In genomic region chr1:157457789-157458188, GRCm38 (mm10) we compare ENCODE assay signal across 11 mouse cellular contexts. TPM values are rescaled to one million over a fixed set of nuclear protein-coding genes. Genes with fewer than 3 reads are reported as not detected.
A peak's percentile ranks its signal among the peaks of the same experiment; 100 is the strongest.
DNase-seq lines count a peak whose midpoint lies in the region; ATAC-seq and TF ChIP-seq lines count a peak whose summit lies in the region.
"Had no signal": no experiment of that assay in that cellular context is flagged by ENCODE, and none has a peak within 500 bp of the region (broad histone marks: within the 10 kb centered on the region; RNA-seq: fewer than 3 reads in every experiment).

No protein-coding gene starts in this region.

- WGBS in hindbrain, embryonic 12.5 days = 55% methylated on average over 3 of the region's 3 CpGs
- WGBS in hindbrain, postnatal 0 days = 60% methylated on average over 3 of the region's 3 CpGs
- 58% methylated on average over 3 of the region's 3 CpGs for WGBS in midbrain, embryonic 10.5 days
- 22% methylated on average over 3 of the region's 3 CpGs for WGBS in midbrain, embryonic 13.5 days
- WGBS in embryonic facial prominence, embryonic 12.5 days = 79% methylated on average over 3 of the region's 3 CpGs
- 80% methylated on average over 3 of the region's 3 CpGs for WGBS in liver, embryonic 13.5 days (ENCODE audit: insufficient replicate concordance)

- DNase-seq in hindbrain, postnatal 0 days (ENCODE audit: low spot score) = no peak
- DNase-seq in midbrain, embryonic 10.5 days (ENCODE audit: low spot score) = no peak
- no peak for DNase-seq in liver, embryonic 13.5 days
- DNase-seq in cerebellum, postnatal 36 days = no peak
- no peak for DNase-seq in frontal cortex, postnatal 25 days (ENCODE audit: low spot score in 2 of 2)
- DNase-seq: cerebellum, adult 8-10 months had no signal

- peak overlapping the region; percentile 59; the same call in 1 of the 2 replicates for H3K4me2 ChIP-seq in hindbrain, embryonic 12.5 days (replicated peaks)
- no peak overlapping the region for H3K4me2 ChIP-seq in hindbrain, postnatal 0 days (ENCODE audit: low read depth, low read length)
- H3K4me2 ChIP-seq in midbrain, embryonic 13.5 days (replicated peaks) = no peak overlapping the region; the same call in 1 of the 2 replicates
- H3K4me2 ChIP-seq in embryonic facial prominence, embryonic 12.5 days (replicated peaks) = peak overlapping the region; percentile 63; the same call in 1 of the 2 replicates
- H3K4me2 ChIP-seq in liver, embryonic 13.5 days = peak overlapping the region; percentile 69

- no peaks in the 10 kb centered on the region for H3K27me3 ChIP-seq in hindbrain, embryonic 12.5 days
- no peaks in the 10 kb centered on the region for H3K27me3 ChIP-seq in hindbrain, postnatal 0 days (ENCODE audit: insufficient read depth, low read length)
- peaks cover 15% of the 10 kb centered on the region for H3K27me3 ChIP-seq in midbrain, embryonic 10.5 days (ENCODE audit: low read depth, poor library complexity, severe bottlenecking)
- no peaks in the 10 kb centered on the region for H3K27me3 ChIP-seq in midbrain, embryonic 13.5 days
- H3K27me3 ChIP-seq in embryonic facial prominence, embryonic 12.5 days = no peaks in the 10 kb centered on the region
- no peaks in the 10 kb centered on the region for H3K27me3 ChIP-seq in liver, embryonic 13.5 days
- H3K27me3 ChIP-seq: heart, embryonic 12.5 days had no signal

- H3K27ac ChIP-seq in hindbrain, embryonic 12.5 days = no peak overlapping the region
- no peak overlapping the region for H3K27ac ChIP-seq in hindbrain, postnatal 0 days
- H3K27ac ChIP-seq in midbrain, embryonic 10.5 days (replicated peaks) = peak overlapping the region; percentile 88
- no peak overlapping the region for H3K27ac ChIP-seq in midbrain, embryonic 13.5 days
- no peak overlapping the region for H3K27ac ChIP-seq in embryonic facial prominence, embryonic 12.5 days
- H3K27ac ChIP-seq in liver, embryonic 13.5 days = no peak overlapping the region
- H3K27ac ChIP-seq: kidney, postnatal 0 days had no signal

- peaks cover 20% of the 10 kb centered on the region for H3K4me1 ChIP-seq in hindbrain, embryonic 12.5 days
- no peaks in the 10 kb centered on the region for H3K4me1 ChIP-seq in hindbrain, postnatal 0 days (ENCODE audit: insufficient read depth, low read length)
- H3K4me1 ChIP-seq in midbrain, embryonic 10.5 days = peaks cover 40% of the 10 kb centered on the region
- H3K4me1 ChIP-seq in midbrain, embryonic 13.5 days (replicated peaks) = peaks cover 27% of the 10 kb centered on the region
- H3K4me1 ChIP-seq in embryonic facial prominence, embryonic 12.5 days = peaks cover 11% of the 10 kb centered on the region
- H3K4me1 ChIP-seq in liver, embryonic 13.5 days (replicated peaks) = peaks cover 12% of the 10 kb centered on the region

- H3K4me3 ChIP-seq in hindbrain, embryonic 12.5 days = no peak overlapping the region
- H3K4me3 ChIP-seq in hindbrain, postnatal 0 days (ENCODE audit: low read length) = no peak overlapping the region
- peak overlapping the region; percentile 52; the same call in 1 of the 2 replicates for H3K4me3 ChIP-seq in midbrain, embryonic 10.5 days
- H3K4me3 ChIP-seq in midbrain, embryonic 13.5 days (replicated peaks) = no peak overlapping the region
- no peak overlapping the region for H3K4me3 ChIP-seq in embryonic facial prominence, embryonic 12.5 days
- H3K4me3 ChIP-seq in liver, embryonic 13.5 days (replicated peaks) = no peak overlapping the region

- H3K36me3 ChIP-seq in hindbrain, embryonic 12.5 days = no peaks in the 10 kb centered on the region
- no peaks in the 10 kb centered on the region for H3K36me3 ChIP-seq in hindbrain, postnatal 0 days (ENCODE audit: insufficient read depth, low read length)
- H3K36me3 ChIP-seq in midbrain, embryonic 10.5 days = no peaks in the 10 kb centered on the region
- H3K36me3 ChIP-seq in midbrain, embryonic 13.5 days = no peaks in the 10 kb centered on the region
- no peaks in the 10 kb centered on the region for H3K36me3 ChIP-seq in embryonic facial prominence, embryonic 12.5 days
- no peaks in the 10 kb centered on the region for H3K36me3 ChIP-seq in liver, embryonic 13.5 days
- H3K36me3 ChIP-seq: heart, embryonic 12.5 days had no signal

- TF ChIP-seq CTCF in hindbrain, postnatal 0 days (IDR thresholded peaks at IDR 0.05; ENCODE audit: low read depth) = no peak

- H3K9ac ChIP-seq in hindbrain, embryonic 12.5 days = no peak overlapping the region
- no peak overlapping the region for H3K9ac ChIP-seq in hindbrain, postnatal 0 days (replicated peaks; ENCODE audit: low read length)
- H3K9ac ChIP-seq in midbrain, embryonic 13.5 days (replicated peaks) = no peak overlapping the region
- H3K9ac ChIP-seq in embryonic facial prominence, embryonic 12.5 days = no peak overlapping the region
- no peak overlapping the region for H3K9ac ChIP-seq in liver, embryonic 13.5 days

- no peak for ATAC-seq in hindbrain, embryonic 12.5 days (ENCODE audit: low FRiP score)
- ATAC-seq in hindbrain, postnatal 0 days = no peak
- ATAC-seq in midbrain, embryonic 13.5 days = no peak
- no peak for ATAC-seq in embryonic facial prominence, embryonic 12.5 days (ENCODE audit: insufficient number of reproducible peaks, insufficient read depth, low FRiP score, low TSS enrichment)
- ATAC-seq in liver, embryonic 13.5 days (ENCODE audit: low read depth) = no peak

- H3K9me3 ChIP-seq in hindbrain, embryonic 12.5 days (replicated peaks) = no peaks in the 10 kb centered on the region
- no peaks in the 10 kb centered on the region for H3K9me3 ChIP-seq in hindbrain, postnatal 0 days (ENCODE audit: low read length)
- no peaks in the 10 kb centered on the region for H3K9me3 ChIP-seq in midbrain, embryonic 10.5 days (replicated peaks)
- no peaks in the 10 kb centered on the region for H3K9me3 ChIP-seq in midbrain, embryonic 13.5 days
- no peaks in the 10 kb centered on the region for H3K9me3 ChIP-seq in embryonic facial prominence, embryonic 12.5 days
- H3K9me3 ChIP-seq in liver, embryonic 13.5 days (replicated peaks) = no peaks in the 10 kb centered on the region
- H3K9me3 ChIP-seq: heart, embryonic 12.5 days had no signal

RNA-seq across cellular contexts. Expression of gene Cryzl2, which starts 0.6 kb away (rescaled TPM):
- polyA plus RNA-seq in hindbrain, embryonic 12.5 days (2016; fragmentation: Nextera tagmentation; extraction: Ambion mirVana) = 6.0 and 9.4 TPM in 2 replicates
- 11.4 and 12.9 TPM in 2 replicates for total RNA-seq in hindbrain, postnatal 0 days (2014; rRNA removed)
- polyA plus RNA-seq in hindbrain, postnatal 0 days (2015; fragmentation: Nextera tagmentation; extraction: Ambion mirVana) = 10.6 and 11.6 TPM in 2 replicates
- polyA plus RNA-seq in midbrain, embryonic 10.5 days (2016; fragmentation: Nextera tagmentation; extraction: Ambion mirVana) = 6.4 and 7.3 TPM in 2 replicates
- 6.0 and 7.4 TPM in 2 replicates for polyA plus RNA-seq in midbrain, embryonic 13.5 days (2015; fragmentation: Nextera tagmentation; extraction: Ambion mirVana)
- 8.5 and 11.0 TPM in 2 replicates for polyA plus RNA-seq in embryonic facial prominence, embryonic 12.5 days (2016; fragmentation: Nextera tagmentation; extraction: Ambion mirVana)
- polyA plus RNA-seq in liver, embryonic 13.5 days (2015; fragmentation: Nextera tagmentation; extraction: Ambion mirVana) = 6.6 and 7.0 TPM in 2 replicates

RNA-seq across cellular contexts. Expression of gene Rasal2, which starts 45.4 kb away (rescaled TPM):
- polyA plus RNA-seq in hindbrain, embryonic 12.5 days (2016; fragmentation: Nextera tagmentation; extraction: Ambion mirVana) = 36.1 and 38.7 TPM in 2 replicates
- 37.0 TPM in 2 replicates for total RNA-seq in hindbrain, postnatal 0 days (2014; rRNA removed)
- polyA plus RNA-seq in hindbrain, postnatal 0 days (2015; fragmentation: Nextera tagmentation; extraction: Ambion mirVana) = 31.3 and 33.7 TPM in 2 replicates
- 8.8 and 16.5 TPM in 2 replicates for polyA plus RNA-seq in midbrain, embryonic 10.5 days (2016; fragmentation: Nextera tagmentation; extraction: Ambion mirVana)
- 49.2 and 50.4 TPM in 2 replicates for polyA plus RNA-seq in midbrain, embryonic 13.5 days (2015; fragmentation: Nextera tagmentation; extraction: Ambion mirVana)
- polyA plus RNA-seq in embryonic facial prominence, embryonic 12.5 days (2016; fragmentation: Nextera tagmentation; extraction: Ambion mirVana) = 15.8 and 16.2 TPM in 2 replicates
- polyA plus RNA-seq in liver, embryonic 13.5 days (2015; fragmentation: Nextera tagmentation; extraction: Ambion mirVana) = 0.95 and 1.5 TPM in 2 replicates

RNA-seq across cellular contexts. Expression of gene Sec16b, which starts 48.7 kb away (rescaled TPM):
- 1.3 and 2.1 TPM in 2 replicates for polyA plus RNA-seq in hindbrain, embryonic 12.5 days (2016; fragmentation: Nextera tagmentation; extraction: Ambion mirVana)
- total RNA-seq in hindbrain, postnatal 0 days (2014; rRNA removed) = 0.21 and 0.22 TPM in 2 replicates
- 0.41 and 0.54 TPM in 2 replicates for polyA plus RNA-seq in hindbrain, postnatal 0 days (2015; fragmentation: Nextera tagmentation; extraction: Ambion mirVana)
- 0.49 and 0.63 TPM in 2 replicates for polyA plus RNA-seq in midbrain, embryonic 10.5 days (2016; fragmentation: Nextera tagmentation; extraction: Ambion mirVana)
- 0.26 and 0.32 TPM in 2 replicates for polyA plus RNA-seq in midbrain, embryonic 13.5 days (2015; fragmentation: Nextera tagmentation; extraction: Ambion mirVana)
- 1.7 and 2.1 TPM in 2 replicates for polyA plus RNA-seq in embryonic facial prominence, embryonic 12.5 days (2016; fragmentation: Nextera tagmentation; extraction: Ambion mirVana)
- 3.5 and 4.8 TPM in 2 replicates for polyA plus RNA-seq in liver, embryonic 13.5 days (2015; fragmentation: Nextera tagmentation; extraction: Ambion mirVana)

Comparison
In these comparisons a context has a peak if more than half of its experiments do, and no peak if none do; other contexts are left out.
1. H3K4me2 ChIP-seq: peak in hindbrain, embryonic 12.5 days (single experiment), embryonic facial prominence, embryonic 12.5 days (single experiment) and liver, embryonic 13.5 days (single experiment); none in hindbrain, postnatal 0 days (single experiment) and midbrain, embryonic 13.5 days (single experiment).